Mouse (Mus musculus) liver, embryonic 14.5 days (tissue): ENCODE results near the gene Apoc2. TPM values are rescaled to one million over a fixed set of nuclear protein-coding genes. Genes with fewer than 3 reads are reported as not detected.

Experiments used
- ATAC-seq: fragments of 200-750 bp; cut with Nextera tagmentation; 2 replicates; pipeline ENCODE4 v1.8.0; 2017; ENCODE audit warnings: moderate number of reproducible peaks, mild to moderate bottlenecking, moderate library complexity; ENCODE audit not compliant: insufficient read depth
- DNase-seq, 3 experiments: peaks; one replicate each; pipeline ENCODE4 v3.0.0-alpha.2; 2012 to 2013; ENCODE audit warnings: low read depth in 3 of 3, low spot score in 3 of 3
- H3K27ac ChIP-seq: fragments of 300-500 bp; sonication (generic); 2 replicates; pipeline ENCODE4 v1.5.1; 2014; ENCODE audit warnings: moderate library complexity, mild to moderate bottlenecking, control low read depth, inconsistent platforms
- H3K27me3 ChIP-seq: fragments of 300-500 bp; sonication (generic); 2 replicates; pipeline ENCODE4 v1.6.1; 2014; ENCODE audit warnings: mild to moderate bottlenecking, low read length, moderate library complexity; ENCODE audit not compliant: control insufficient read depth, insufficient read depth
- H3K36me3 ChIP-seq: fragments of 300-500 bp; sonication (generic); replicated peaks from 2 replicates; pipeline ENCODE4 v1.6.1; 2014; ENCODE audit warnings: low read depth; ENCODE audit not compliant: control insufficient read depth, insufficient read depth
- H3K4me1 ChIP-seq, 2 experiments: fragments of 200-500 bp in 1 of 2; fragments of 300-500 bp in 1 of 2; sonication (generic) in 1 of 2; replicated peaks; 2 replicates each; pipeline ENCODE4 v1.6.1; 2012 to 2014; ENCODE audit warnings: antibody characterized with exemption in 1 of 2, inconsistent platforms in 1 of 2, low read length in 1 of 2; ENCODE audit not compliant: control insufficient read depth in 2 of 2, insufficient read depth in 2 of 2
- H3K4me2 ChIP-seq: fragments of 300-500 bp; sonication (generic); 2 replicates; pipeline ENCODE4 v1.6.1; 2014; ENCODE audit warnings: low read depth, mild to moderate bottlenecking, control low read depth, moderate library complexity
- H3K4me3 ChIP-seq, 2 experiments: fragments of 200-500 bp in 1 of 2; fragments of 300-500 bp in 1 of 2; sonication (generic) in 1 of 2; 2 replicates each; pipeline ENCODE4 v1.5.1; 2012 to 2014; ENCODE audit warnings: low read depth in 2 of 2, low read length in 2 of 2, mild to moderate bottlenecking in 2 of 2, control low read depth in 1 of 2, inconsistent platforms in 1 of 2, moderate library complexity in 1 of 2; ENCODE audit not compliant: insufficient read depth in 1 of 2
- H3K9ac ChIP-seq: fragments of 300-500 bp; sonication (generic); replicated peaks from 2 replicates; pipeline ENCODE4 v1.6.1; 2014; ENCODE audit warnings: mild to moderate bottlenecking, control low read depth, moderate library complexity
- H3K9me3 ChIP-seq: fragments of 300-500 bp; sonication (generic); 2 replicates; pipeline ENCODE4 v1.6.1; 2016; ENCODE audit warnings: low read length, mixed read lengths; ENCODE audit not compliant: control insufficient read depth
- CTCF ChIP-seq: IDR thresholded peaks from 2 replicates; pipeline ENCODE4 v1.5.1; 2016; ENCODE audit warnings: antibody characterized with exemption, low read depth, control low read depth
- EP300 ChIP-seq: IDR thresholded peaks from 2 replicates; pipeline ENCODE4 v1.6.1; 2016; ENCODE audit warnings: antibody characterized with exemption, low read depth
- WGBS: fragments of 180-500 bp; shearing (Covaris S2); extraction: QIAGEN DNeasy Blood & Tissue Kit; methylation state at CpG from one replicate; pipeline ENCODE4 v1.1.7; 2014; ENCODE audit not compliant: insufficient replicate concordance; 5-methylcytosine and 5-hydroxymethylcytosine counted together
- polyA plus RNA-seq, 2 experiments: library from polyadenylated mRNA; depleted of rRNA in 1 of 2; stranded (reverse) in 1 of 2; unstranded in 1 of 2; fragments of >200 nt; fragmentation: Nextera tagmentation in 1 of 2; extraction: Ambion mirVana in 1 of 2; gene quantifications; 2 replicates each; pipeline versions ENCODE4 v1.2.1 to v1.2.3; 2012 to 2014

Apoc2 gene
- polyA plus RNA-seq, 2 experiments, result 494 to 1,023 TPM

DNA sequence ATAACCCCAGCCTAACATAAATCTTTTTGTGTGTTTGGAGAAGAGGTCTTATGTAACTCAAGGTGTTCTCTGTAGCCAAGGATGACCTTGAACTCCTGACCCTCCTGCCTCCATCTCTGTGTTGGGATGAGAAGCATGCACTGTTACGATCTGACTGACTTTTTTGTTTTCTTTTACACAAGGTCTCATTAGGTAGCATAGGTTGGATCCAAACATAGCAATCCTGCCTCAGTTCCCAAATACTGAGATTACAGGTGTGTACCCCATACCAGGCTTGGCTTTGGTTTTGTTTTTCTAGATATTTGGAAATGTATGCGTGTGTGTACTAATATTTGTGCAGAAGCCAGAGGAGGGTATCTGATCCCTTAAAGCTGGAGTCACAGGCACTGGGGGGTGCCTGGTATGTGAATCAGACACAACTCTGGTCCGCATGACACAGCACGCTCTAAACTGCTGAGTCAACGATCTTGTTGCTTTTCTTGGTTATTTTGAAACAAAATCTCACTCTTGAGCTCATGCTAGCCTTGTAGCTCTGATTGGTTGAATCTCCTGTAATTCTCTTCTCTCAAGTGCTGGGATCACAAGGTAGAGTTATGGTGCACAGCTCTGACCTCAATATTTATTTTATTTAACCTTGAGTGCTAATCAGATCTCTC is 40.7 kb upstream of the Apoc2 start:
- Histone ChIP-seq H3K9me3 (no peaks in the 10 kb centered on the region), H3K36me3 (peaks cover 3% of the 10 kb centered on the region; the same call in 1 of the 2 replicates), H3K4me3 (no peak overlapping the region), H3K4me2 (no peak overlapping the region), H3K27me3 (no peaks in the 10 kb centered on the region), H3K9ac (no peak overlapping the region), H3K4me1 (peaks cover 18 to 23% of the 10 kb centered on the region in 2 experiments), H3K27ac (no peak overlapping the region)
- WGBS, result 64% methylated on average over 5 of the region's 5 CpGs
- ATAC-seq, result no peak
- no peak for TF ChIP-seq CTCF
- no peak for DNase-seq

DNA sequence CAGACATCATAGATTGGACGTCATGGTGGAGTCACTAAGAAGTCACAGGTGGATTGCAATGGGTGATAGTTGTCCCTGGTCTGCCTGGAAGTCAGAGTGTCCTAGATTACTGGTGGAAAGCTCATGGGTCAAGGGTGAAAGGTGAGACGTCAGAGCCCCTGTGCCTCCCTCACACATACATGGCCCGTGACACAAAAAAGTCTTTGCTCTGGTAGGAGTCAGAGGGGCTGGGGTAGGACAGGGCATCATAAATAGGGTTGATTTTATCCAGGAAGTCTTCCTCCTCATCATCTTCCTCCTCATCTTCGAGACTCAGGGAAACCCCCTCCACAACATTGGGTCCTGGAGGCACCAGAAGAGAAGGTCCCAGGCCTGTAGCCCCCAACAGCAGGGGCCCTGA is 39.6 kb upstream of the Apoc2 start:
- no peaks in the 10 kb centered on the region for H3K27me3 ChIP-seq
- no peak overlapping the region for H3K4me2 ChIP-seq
- DNase-seq, result no peak
- no peaks in the 10 kb centered on the region for H3K9me3 ChIP-seq
- 66% methylated on average over 4 of the region's 4 CpGs for WGBS
- TF ChIP-seq CTCF (no peak), EP300 (no peak)
- H3K4me1 ChIP-seq, result peaks cover 14% of the 10 kb centered on the region in 2 experiments
- H3K9ac ChIP-seq, result no peak overlapping the region
- H3K27ac ChIP-seq, result no peak overlapping the region
- no peak overlapping the region for H3K4me3 ChIP-seq
- ATAC-seq, result no peak
- H3K36me3 ChIP-seq, result peaks cover 9% of the 10 kb centered on the region

DNA sequence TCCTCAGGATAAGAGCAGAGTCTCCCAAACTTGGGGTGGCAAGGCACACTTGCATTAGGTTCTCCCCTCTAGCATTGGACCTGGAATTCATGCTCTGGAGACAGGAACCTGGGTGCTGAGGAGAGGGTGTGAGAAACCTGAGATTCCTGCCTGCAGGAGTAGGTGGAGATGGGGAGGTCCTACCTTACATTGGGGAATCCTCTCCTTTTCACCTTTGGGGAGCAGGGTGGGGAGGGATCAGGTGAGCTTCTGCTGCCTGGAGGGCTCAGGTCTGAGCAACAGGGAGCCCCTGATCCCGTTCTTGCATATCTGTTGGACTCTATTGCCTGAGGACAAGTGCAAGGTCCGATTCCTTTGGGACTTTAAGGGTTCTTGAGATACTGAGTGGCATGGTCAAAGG is 39.1 kb upstream of the Apoc2 start:
- Histone ChIP-seq H3K4me2 (peak overlapping the region; percentile 91), H3K27ac (no peak overlapping the region; the same call in 1 of the 2 replicates), H3K36me3 (peaks cover 14% of the 10 kb centered on the region), H3K9ac (no peak overlapping the region; the same call in none of the 2 replicates), H3K9me3 (no peaks in the 10 kb centered on the region), H3K27me3 (no peaks in the 10 kb centered on the region), H3K4me1 (peaks cover 14% of the 10 kb centered on the region in 2 experiments), H3K4me3 (no peak overlapping the region)
- TF ChIP-seq EP300, result no peak
- TF ChIP-seq CTCF, result no peak
- ATAC-seq (no peak), DNase-seq (no peak)
- WGBS, result 73% methylated on average over 2 of the region's 2 CpGs

DNA sequence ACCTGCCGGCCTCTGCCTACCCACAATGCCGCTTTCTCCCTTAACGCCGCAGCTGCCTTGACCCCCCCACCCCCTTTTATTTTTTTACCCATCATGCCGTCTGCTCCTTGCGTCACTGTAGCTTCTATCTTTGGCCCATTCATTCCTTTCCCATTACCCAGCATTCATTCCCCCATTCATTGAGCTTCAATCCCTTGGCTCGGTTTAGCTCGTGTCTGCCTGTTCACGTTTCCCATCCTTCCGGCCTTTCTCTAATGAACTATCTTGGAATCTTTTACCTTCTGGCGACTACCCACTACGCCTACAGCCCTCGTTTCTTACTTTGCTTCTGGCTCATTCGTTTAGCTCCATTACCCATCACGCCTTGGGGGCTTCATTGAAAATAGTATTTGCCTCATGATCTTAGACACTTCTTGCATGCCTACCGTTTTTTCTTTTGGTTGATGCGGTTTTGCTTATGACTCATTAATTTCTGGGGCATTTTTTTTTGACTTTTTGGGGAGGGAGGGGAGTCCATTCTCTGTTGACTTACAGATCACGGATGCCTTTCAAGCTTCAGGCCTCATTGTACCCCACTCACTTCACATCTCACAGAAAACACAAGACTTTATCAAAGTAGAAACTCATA is 38.4 kb upstream of the Apoc2 start:
- TF ChIP-seq CTCF (no peak), EP300 (peak; percentile 9; the same call in 1 of the 2 replicates)
- ATAC-seq, result no peak
- WGBS, result 5% methylated on average over 18 of the region's 18 CpGs

DNA sequence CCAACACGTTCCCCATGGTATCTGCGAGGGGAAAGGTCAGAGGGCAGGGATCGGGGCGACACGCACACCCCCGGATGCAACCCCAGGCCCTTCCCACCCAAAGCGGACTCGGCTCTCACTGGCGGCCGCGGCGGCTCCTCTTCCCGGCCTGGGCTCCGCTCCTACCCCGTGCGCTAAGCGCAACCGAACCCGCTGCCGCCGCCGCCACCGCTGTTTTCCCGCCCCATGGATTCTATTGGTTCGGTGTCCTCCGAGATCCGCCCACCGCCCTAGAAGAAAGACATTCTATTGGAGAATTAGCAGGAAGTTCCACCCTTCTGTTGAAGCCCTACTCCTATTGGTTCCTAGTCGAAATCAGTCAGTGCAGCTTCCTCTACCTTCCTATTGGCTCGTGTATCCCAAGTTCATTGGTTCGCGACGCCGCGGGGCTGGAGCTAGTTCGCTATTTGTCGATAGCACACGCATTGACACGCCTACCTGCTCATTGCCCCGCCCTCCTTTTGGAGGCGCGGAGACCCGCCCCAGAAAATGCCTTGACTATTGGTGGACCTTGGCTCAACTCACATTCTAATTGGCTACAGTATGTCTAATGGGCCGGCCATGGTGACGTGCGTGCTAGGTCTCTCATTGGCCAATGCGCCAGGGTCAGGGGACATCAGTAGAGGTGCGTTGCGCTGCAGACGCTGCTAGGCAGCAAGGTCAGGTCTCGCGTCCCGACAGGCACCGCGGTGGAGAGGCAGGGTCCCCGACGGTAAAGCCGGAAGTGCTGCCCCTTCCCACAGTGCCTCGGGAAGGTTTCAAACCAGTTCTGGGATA is 37.7 kb upstream of the Apoc2 start, which contains the start of gene Tomm40:
Gene Tomm40 (minus strand): TSS at position 200 of the 816 bp plus-strand sequence.
- WGBS, result under 1% methylated on average over 48 of the region's 59 CpGs
- H3K27ac ChIP-seq, result peak within 1 kb of the TSS; percentile 74
- ATAC-seq, result peak; percentile 97

More for the DNA sequence above, 38.4 kb upstream of the Apoc2 start:
- DNase-seq, result no peak
- Histone ChIP-seq H3K9ac (peak overlapping the region; percentile 73), H3K27me3 (no peaks in the 10 kb centered on the region), H3K4me2 (peak overlapping the region; percentile 91), H3K4me1 (peaks cover 14% of the 10 kb centered on the region in 2 experiments), H3K9me3 (no peaks in the 10 kb centered on the region), H3K27ac (peak overlapping the region; percentile 74), H3K36me3 (peaks cover 19% of the 10 kb centered on the region), H3K4me3 (peak overlapping the region; percentile 46 to 61)

More for the DNA sequence above, 37.7 kb upstream of the Apoc2 start, which contains the start of gene Tomm40:
- Histone ChIP-seq H3K4me2 (peak within 1 kb of the TSS; percentile 98), H3K9ac (peak within 1 kb of the TSS; percentile 94), H3K36me3 (peaks cover 21% of the 10 kb centered on the region), H3K27me3 (no peaks in the 10 kb centered on the region), H3K4me3 (peak within 1 kb of the TSS; percentile 91 to 99), H3K4me1 (peaks cover 14% of the 10 kb centered on the region in 2 experiments), H3K9me3 (no peaks in the 10 kb centered on the region)
- DNase-seq, result peak; percentile 100
- no peak; the same call in 1 of the 2 replicates for TF ChIP-seq EP300
